Mouse (Mus musculus) adrenal gland, postnatal 14 days (tissue): ENCODE results near the gene Edc4. TPM values are rescaled to one million over a fixed set of nuclear protein-coding genes. Genes with fewer than 3 reads are reported as not detected.

Source experiments
- DNase-seq: peaks from one replicate; pipeline ENCODE4 v3.0.0; 2021; ENCODE audit warnings: mixed read lengths
- total RNA-seq: library from RNA; stranded (reverse); gene quantifications from 2 replicates; pipeline ENCODE4 v1.2.3, GENCODE M21; 2021

Edc4 gene
- total RNA-seq, 1 experiment from 2014 or later = 30.1 TPM

- DNase-seq = no peak
Measured at GRCm38 (mm10) chr8:105866364-105867029, 14.2 kb upstream of the Edc4 start.

- no peak for DNase-seq
Measured at GRCm38 (mm10) chr8:105874301-105874700, 6.4 kb upstream of the Edc4 start.

GRCm38 (mm10) chr8:105889756-105890465 is 9.2 kb downstream of the Edc4 start:
- DNase-seq = no peak

GRCm38 (mm10) chr8:105890870-105891269 is 10.2 kb downstream of the Edc4 start:
- DNase-seq = no peak

GRCm38 (mm10) chr8:105892432-105892831 is 11.8 kb downstream of the Edc4 start:
- DNase-seq = peak; percentile 39

GRCm38 (mm10) chr8:105893339-105893738 is 12.7 kb downstream of the Edc4 start, which contains the start of gene Nrn1l:
Gene Nrn1l (plus strand): TSS chr8:105893567.
- DNase-seq = peak; percentile 89

GRCm38 (mm10) chr8:105897801-105898480 is 17.3 kb downstream of the Edc4 start:
- DNase-seq = no peak

- DNase-seq = peak; percentile 96
Measured at GRCm38 (mm10) chr8:105900180-105900940, 19.7 kb downstream of the Edc4 start, which contains the start of gene Pskh1. Gene Pskh1 (plus strand): TSS chr8:105900441.

GRCm38 (mm10) chr8:105900941-105901616 is 20.4 kb downstream of the Edc4 start:
- DNase-seq = no peak

- DNase-seq = no peak
Measured at GRCm38 (mm10) chr8:105919390-105919789, 38.7 kb downstream of the Edc4 start.

GRCm38 (mm10) chr8:105925123-105925522 is 44.4 kb downstream of the Edc4 start:
- no peak for DNase-seq

- peak; percentile 93 for DNase-seq
Measured at GRCm38 (mm10) chr8:105930602-105931001, 49.9 kb downstream of the Edc4 start.

GRCm38 (mm10) chr8:105931271-105931670 is 50.6 kb downstream of the Edc4 start:
- no peak for DNase-seq

- DNase-seq = no peak
Measured at GRCm38 (mm10) chr8:105932525-105932924, 51.8 kb downstream of the Edc4 start.

GRCm38 (mm10) chr8:105933762-105934161 is 53.1 kb downstream of the Edc4 start, which contains the start of gene Ctrl:
Gene Ctrl (minus strand): TSS chr8:105933862.
- no peak for DNase-seq

GRCm38 (mm10) chr8:105935105-105935504 is 54.4 kb downstream of the Edc4 start:
- DNase-seq = no peak

GRCm38 (mm10) chr8:105935863-105936603 is 55.4 kb downstream of the Edc4 start:
- no peak for DNase-seq

GRCm38 (mm10) chr8:105936866-105937475 is 56.3 kb downstream of the Edc4 start:
- DNase-seq = peak; percentile 94

- peak; percentile 74 for DNase-seq
Measured at GRCm38 (mm10) chr8:105937496-105938305, 57.0 kb downstream of the Edc4 start.

GRCm38 (mm10) chr8:105938306-105938669 is 57.6 kb downstream of the Edc4 start, which contains the start of gene Psmb10:
Gene Psmb10 (minus strand): TSS chr8:105938444.
- DNase-seq = peak; percentile 72
